Mouse (Mus musculus): Measurements from ENCODE around the gene Vmn2r70. TPM values are rescaled to one million over a fixed set of nuclear protein-coding genes. Genes with fewer than 3 reads are reported as not detected.

The Vmn2r70 gene
- not detected for polyA plus RNA-seq (2017; shearing (Covaris generic))

GRCm38 (mm10) chr7:85569092-85569491 lies at the start of gene Vmn2r70:
Gene Vmn2r70, minus strand, starts transcription at chr7:85569192.

GRCm38 (mm10) chr7:85562787-85563186 lies 6.2 kb downstream of the Vmn2r70 start, which contains the start of gene Vmn2r71:
Gene Vmn2r71, plus strand, starts transcription at chr7:85563087.

Other genes with a start within 250 kb of the Vmn2r70 start
- not detected for gene Vmn2r69, start 153.3 kb downstream of the Vmn2r70 start, polyA plus RNA-seq (2017; shearing (Covaris generic))
- gene Vmn2r71, start 6.1 kb downstream of the Vmn2r70 start, polyA plus RNA-seq (2017; shearing (Covaris generic)): not detected
- not detected for gene Vmn2r72, start 185.9 kb upstream of the Vmn2r70 start, polyA plus RNA-seq (2017; shearing (Covaris generic))

Data from activated CD4-positive, CD25-positive, alpha-beta regulatory T cell, adult 9 weeks (primary cell).